Mouse (Mus musculus) embryonic facial prominence, embryonic 10.5 days (tissue): ENCODE measurements around the gene Gm21677. TPM values are rescaled to one million over a fixed set of nuclear protein-coding genes. Genes with fewer than 3 reads are reported as not detected.
"Not testable (repeated sequence)": the region's sequence is repeated elsewhere in the genome, so short reads cannot be mapped to it uniquely, and the experiment has no call there.

Experiments
- DNase-seq: peaks from one replicate; pipeline ENCODE4 v3.0.0-alpha.2; 2017; ENCODE audit warnings: low spot score
- H3K27ac ChIP-seq: fragments of 300-500 bp; sonication (generic); replicated peaks from 2 replicates; pipeline ENCODE4 v1.5.1; 2016; ENCODE audit warnings: mild to moderate bottlenecking
- H3K27me3 ChIP-seq: fragments of 300-500 bp; sonication (generic); replicated peaks from 2 replicates; pipeline ENCODE4 v1.6.1; 2016; ENCODE audit warnings: low read depth, mild to moderate bottlenecking; ENCODE audit not compliant: poor library complexity, severe bottlenecking
- H3K36me3 ChIP-seq: fragments of 300-500 bp; sonication (generic); replicated peaks from 2 replicates; pipeline ENCODE4 v1.6.1; 2016; ENCODE audit warnings: mild to moderate bottlenecking, moderate library complexity
- H3K4me1 ChIP-seq: fragments of 300-500 bp; sonication (generic); 2 replicates; pipeline ENCODE4 v1.6.1; 2016
- H3K4me3 ChIP-seq: fragments of 300-500 bp; sonication (generic); 2 replicates; pipeline ENCODE4 v1.5.1; 2016; ENCODE audit warnings: mild to moderate bottlenecking, moderate library complexity
- H3K9me3 ChIP-seq: fragments of 300-500 bp; sonication (generic); 2 replicates; pipeline ENCODE4 v1.6.1; 2016; ENCODE audit warnings: mild to moderate bottlenecking
- WGBS: fragments of 180-500 bp; shearing (Covaris S2); methylation state at CpG from one replicate; pipeline ENCODE4 v1.1.7; 2016; 5-methylcytosine and 5-hydroxymethylcytosine counted together
- polyA plus RNA-seq: library from polyadenylated mRNA; unstranded; fragments of >200 nt; fragmentation: Nextera tagmentation; extraction: Ambion mirVana; gene quantifications from 2 replicates; pipeline ENCODE4 v1.2.1, GENCODE M21; 2016

Gm21677 gene
- polyA plus RNA-seq = not detected in 2 replicates

DNA sequence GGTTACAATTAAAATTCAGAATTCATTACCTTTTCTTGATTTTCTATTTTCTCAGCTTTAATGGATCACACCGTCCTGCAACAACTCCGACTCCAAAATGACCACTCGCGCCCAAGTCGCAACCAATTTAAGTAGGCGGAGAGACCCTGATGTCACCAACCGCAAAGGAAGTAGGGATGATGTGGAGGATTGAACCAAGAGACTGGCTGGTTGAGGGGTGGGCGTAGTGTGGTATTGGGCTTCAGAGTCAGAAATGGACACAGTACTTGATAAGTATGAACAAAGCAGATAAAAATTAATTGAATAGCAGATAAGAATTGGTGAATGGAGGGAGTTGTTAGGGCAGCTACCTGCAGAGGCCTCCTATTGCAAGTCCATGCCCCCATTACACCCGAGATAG, at the start of gene Gm21677:
Gm21677 (minus strand) TSS at position 101 of the 400 bp plus-strand sequence.
- DNase-seq, H3K36me3 ChIP-seq, H3K27ac ChIP-seq, H3K27me3 ChIP-seq, H3K9me3 ChIP-seq, H3K4me1 ChIP-seq, H3K4me3 ChIP-seq: not testable (repeated sequence)
- WGBS = no CpG with 5 or more reads among the region's 9 CpGs

DNA sequence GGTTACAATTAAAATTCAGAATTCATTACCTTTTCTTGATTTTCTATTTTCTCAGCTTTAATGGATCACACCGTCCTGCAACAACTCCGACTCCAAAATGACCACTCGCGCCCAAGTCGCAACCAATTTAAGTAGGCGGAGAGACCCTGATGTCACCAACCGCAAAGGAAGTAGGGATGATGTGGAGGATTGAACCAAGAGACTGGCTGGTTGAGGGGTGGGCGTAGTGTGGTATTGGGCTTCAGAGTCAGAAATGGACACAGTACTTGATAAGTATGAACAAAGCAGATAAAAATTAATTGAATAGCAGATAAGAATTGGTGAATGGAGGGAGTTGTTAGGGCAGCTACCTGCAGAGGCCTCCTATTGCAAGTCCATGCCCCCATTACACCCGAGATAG, 39.0 kb upstream of the Gm21677 start, which contains the start of gene Gm21693:
Gm21693 (minus strand) TSS at position 101 of the 400 bp plus-strand sequence.
- H3K4me3 ChIP-seq, H3K4me1 ChIP-seq, H3K27me3 ChIP-seq, DNase-seq, H3K9me3 ChIP-seq, H3K36me3 ChIP-seq, H3K27ac ChIP-seq: not testable (repeated sequence)
- WGBS = no CpG with 5 or more reads among the region's 9 CpGs

DNA sequence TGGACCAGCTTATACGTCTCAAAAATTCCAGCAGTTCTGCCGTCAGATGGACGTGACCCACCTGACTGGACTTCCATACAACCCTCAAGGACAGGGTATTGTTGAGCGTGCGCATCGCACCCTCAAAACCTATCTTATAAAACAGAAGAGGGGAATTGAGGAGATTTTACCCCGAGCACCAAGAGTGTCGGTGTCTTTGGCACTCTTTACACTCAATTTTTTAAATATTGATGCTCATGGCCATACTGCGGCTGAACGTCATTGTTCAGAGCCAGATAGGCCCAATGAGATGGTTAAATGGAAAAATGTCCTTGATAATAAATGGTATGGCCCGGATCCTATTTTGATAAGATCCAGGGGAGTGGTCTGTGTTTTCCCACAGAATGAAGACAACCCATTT, 34.4 kb upstream of the Gm21677 start:
- H3K27me3 ChIP-seq, H3K27ac ChIP-seq, H3K4me1 ChIP-seq, DNase-seq, H3K9me3 ChIP-seq, H3K36me3 ChIP-seq, H3K4me3 ChIP-seq: not testable (repeated sequence)
- WGBS = no CpG with 5 or more reads among the region's 11 CpGs

Other genes starting within 250 kb of the Gm21677 start
- gene Gm21693, start 38.9 kb upstream of the Gm21677 start, polyA plus RNA-seq = not detected in 2 replicates
- not detected in 2 replicates for gene Gm21704, start 103.7 kb upstream of the Gm21677 start, polyA plus RNA-seq
- not detected in 2 replicates for gene Gm21708, start 103.7 kb upstream of the Gm21677 start, polyA plus RNA-seq